Mouse (Mus musculus) liver, postnatal 0 days (tissue): ENCODE results near the gene Hlf.
A peak's percentile ranks its signal among the peaks of the same experiment; 100 is the strongest.

Source experiments
- CTCF ChIP-seq: sonication (generic); IDR thresholded peaks from 2 replicates; pipeline ENCODE4 v1.5.1; 2016; ENCODE audit warnings: antibody characterized with exemption, low read depth
- EP300 ChIP-seq: IDR thresholded peaks from 2 replicates; pipeline ENCODE4 v1.6.1; 2016; ENCODE audit warnings: antibody characterized with exemption, low read depth, mild to moderate bottlenecking

DNA sequence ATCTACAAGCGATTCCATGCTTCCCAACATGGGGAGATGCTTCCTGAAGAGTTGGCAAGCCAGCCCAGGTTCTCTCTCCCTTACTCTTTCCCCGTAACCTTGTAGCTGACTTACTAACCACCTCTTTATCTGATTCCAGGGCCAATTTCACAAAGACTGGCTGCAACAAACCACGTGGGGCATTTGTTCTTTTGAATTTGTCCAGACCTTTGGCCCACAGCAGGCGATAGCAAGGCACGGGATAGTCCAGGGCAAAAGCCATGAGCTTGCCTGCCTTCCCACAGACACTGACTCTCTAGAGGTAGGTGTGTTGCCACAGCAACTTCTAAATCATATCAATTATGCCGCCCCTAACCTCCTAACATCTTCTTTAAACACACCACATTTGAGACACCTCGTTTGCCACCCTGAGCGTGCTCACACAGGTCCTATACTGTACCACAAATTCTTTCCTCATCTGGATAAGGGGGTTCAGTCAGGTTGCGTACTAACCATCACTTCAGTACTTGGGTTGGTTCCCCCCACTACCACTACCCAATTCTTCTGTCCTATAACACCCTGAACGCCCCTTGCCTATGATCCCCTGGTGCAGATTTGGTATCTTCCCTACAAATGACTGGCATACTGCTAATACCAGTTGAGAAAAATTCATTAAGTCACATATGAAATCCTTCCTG lies 26.7 kb downstream of the Hlf start:
- TF ChIP-seq CTCF = no peak
- peak; percentile 73 for TF ChIP-seq EP300
